Mouse (Mus musculus) stomach, postnatal 0 days (tissue): Measurements from ENCODE around the gene Lpo. TPM values are rescaled to one million over a fixed set of nuclear protein-coding genes. Genes with fewer than 3 reads are reported as not detected.

Experiments used
- ATAC-seq: fragments of 200-750 bp; cut with Nextera tagmentation; 2 replicates; pipeline ENCODE4 v1.8.0; 2017; ENCODE audit not compliant: low FRiP score, low TSS enrichment
- DNase-seq: peaks from one replicate; pipeline ENCODE4 v3.0.0-alpha.2; 2016; ENCODE audit warnings: low spot score
- H3K27ac ChIP-seq: fragments of 300-500 bp; sonication (generic); replicated peaks from 2 replicates; pipeline ENCODE4 v1.5.1; 2014; ENCODE audit warnings: mild to moderate bottlenecking, control low read depth
- H3K27me3 ChIP-seq: fragments of 300-500 bp; sonication (generic); 2 replicates; pipeline ENCODE4 v1.6.1; 2014; ENCODE audit warnings: low read length; ENCODE audit not compliant: control insufficient read depth, insufficient read depth
- H3K36me3 ChIP-seq: fragments of 300-500 bp; sonication (generic); 2 replicates; pipeline ENCODE4 v1.6.1; 2014; ENCODE audit warnings: low read length, mixed read lengths; ENCODE audit not compliant: control insufficient read depth, insufficient read depth
- H3K4me1 ChIP-seq: fragments of 300-500 bp; sonication (generic); replicated peaks from 2 replicates; pipeline ENCODE4 v1.6.1; 2014; ENCODE audit warnings: antibody characterized with exemption; ENCODE audit not compliant: control insufficient read depth, insufficient read depth
- H3K4me2 ChIP-seq: fragments of 300-500 bp; sonication (generic); replicated peaks from 2 replicates; pipeline ENCODE4 v1.6.1; 2014; ENCODE audit warnings: low read depth, mild to moderate bottlenecking, control low read depth, moderate library complexity
- H3K4me3 ChIP-seq: fragments of 300-500 bp; sonication (generic); 2 replicates; pipeline ENCODE4 v1.5.1; 2014; ENCODE audit warnings: low read depth, low read length, control low read depth
- H3K9ac ChIP-seq: fragments of 300-500 bp; sonication (generic); 2 replicates; pipeline ENCODE4 v1.6.1; 2014; ENCODE audit warnings: mild to moderate bottlenecking, low read length, control low read depth, mixed read lengths
- H3K9me3 ChIP-seq: fragments of 300-500 bp; sonication (generic); 2 replicates; pipeline ENCODE4 v1.6.1; 2016; ENCODE audit warnings: low read length; ENCODE audit not compliant: control insufficient read depth
- CTCF ChIP-seq: IDR thresholded peaks from 2 replicates; pipeline ENCODE4 v1.5.1; 2016; ENCODE audit warnings: antibody characterized with exemption, low read depth, mild to moderate bottlenecking, moderate library complexity
- EP300 ChIP-seq: optimal IDR thresholded peaks from 2 replicates; pipeline ENCODE3; 2016; ENCODE audit warnings: antibody characterized with exemption
- WGBS: fragments of 180-500 bp; shearing (Covaris S2); extraction: QIAGEN DNeasy Blood & Tissue Kit; methylation state at CpG from one replicate; pipeline ENCODE4 v1.1.7; 2014; 5-methylcytosine and 5-hydroxymethylcytosine counted together
- microRNA counts: library from miRNA; unstranded; fragments of <30 nt; microRNA quantifications from one replicate; lab custom pipeline; 2015
- microRNA-seq: library from miRNA; unstranded; fragments of <30 nt; microRNA quantifications from one replicate; pipeline ENCODE4, GENCODE M21; 2016
- polyA plus RNA-seq: library from polyadenylated mRNA; unstranded; fragments of >200 nt; fragmentation: Nextera tagmentation; extraction: Ambion mirVana; gene quantifications from 2 replicates; pipeline ENCODE4 v1.2.1, GENCODE M21; 2015

Gene Lpo
- polyA plus RNA-seq, 1 experiment from 2014 or later: 0.41 TPM

DNA sequence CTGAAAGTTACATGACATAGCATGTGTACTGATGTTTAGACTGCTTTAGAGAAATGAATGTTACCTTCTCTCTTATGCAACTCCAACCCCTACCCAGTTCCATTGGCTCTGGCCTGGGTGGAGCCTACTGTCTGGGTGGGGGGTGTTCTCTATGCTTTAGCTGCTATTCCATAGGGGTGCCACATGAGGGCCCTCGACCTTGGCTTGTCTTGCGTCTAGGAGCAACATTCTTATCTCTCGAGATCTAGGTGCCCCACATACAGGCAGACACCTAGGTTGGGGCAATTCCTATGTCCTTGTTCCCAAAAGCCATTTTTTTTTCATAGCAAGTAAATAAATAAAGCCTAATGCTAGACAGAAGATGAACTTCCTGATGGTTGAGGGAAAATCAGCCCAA is 68.5 kb downstream of the Lpo start:
- Histone ChIP-seq H3K36me3 (no peaks in the 10 kb centered on the region), H3K9ac (no peak overlapping the region), H3K27me3 (peaks cover 10% of the 10 kb centered on the region; the same call in 1 of the 2 replicates), H3K9me3 (no peaks in the 10 kb centered on the region), H3K27ac (no peak overlapping the region), H3K4me1 (peaks cover 2% of the 10 kb centered on the region; the same call in 1 of the 2 replicates), H3K4me2 (no peak overlapping the region), H3K4me3 (no peak overlapping the region)
- WGBS: 6% methylated on average over 3 of the region's 3 CpGs
- no peak for ATAC-seq
- TF ChIP-seq EP300: no peak
- peak; percentile 56 for TF ChIP-seq CTCF
- no peak for DNase-seq

DNA sequence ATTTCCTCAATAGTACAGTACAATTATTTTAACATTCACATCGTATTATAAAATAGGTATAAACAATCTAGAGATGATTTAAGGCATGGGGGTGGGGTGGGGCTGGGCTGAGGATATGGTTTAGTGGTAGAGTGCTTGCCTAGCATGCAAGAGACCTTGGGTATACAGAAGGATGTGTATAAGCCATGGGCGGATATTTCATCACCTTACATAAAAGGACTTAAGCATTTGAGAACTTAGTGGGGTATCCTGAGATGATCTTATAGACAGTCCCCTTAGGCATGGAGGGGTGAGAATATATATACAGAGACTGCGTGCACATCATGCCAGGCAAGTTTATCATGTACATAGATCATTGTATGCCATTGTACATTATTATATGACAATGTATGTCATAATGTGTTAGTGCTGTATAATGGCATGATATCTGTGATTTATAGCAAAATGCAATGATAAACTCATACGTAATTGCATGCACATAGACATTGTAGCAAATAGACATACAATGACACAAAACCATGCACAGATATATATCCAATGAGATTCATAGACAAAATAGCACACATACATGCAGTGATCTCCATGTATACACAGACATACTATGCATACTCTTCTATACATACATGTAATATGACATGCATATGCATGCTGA is 69.0 kb downstream of the Lpo start:
- H3K9ac ChIP-seq: no peak overlapping the region
- H3K4me2 ChIP-seq: no peak overlapping the region
- DNase-seq (no peak), ATAC-seq (no peak)
- TF ChIP-seq EP300: no peak
- TF ChIP-seq CTCF: no peak
- peaks cover 2% of the 10 kb centered on the region; the same call in 1 of the 2 replicates for H3K4me1 ChIP-seq
- H3K27ac ChIP-seq: no peak overlapping the region
- no peak overlapping the region for H3K4me3 ChIP-seq
- H3K9me3 ChIP-seq: no peaks in the 10 kb centered on the region
- WGBS: 74% methylated on average over 4 of the region's 4 CpGs
- H3K27me3 ChIP-seq: peaks cover 9% of the 10 kb centered on the region; the same call in 1 of the 2 replicates
- H3K36me3 ChIP-seq: no peaks in the 10 kb centered on the region

DNA sequence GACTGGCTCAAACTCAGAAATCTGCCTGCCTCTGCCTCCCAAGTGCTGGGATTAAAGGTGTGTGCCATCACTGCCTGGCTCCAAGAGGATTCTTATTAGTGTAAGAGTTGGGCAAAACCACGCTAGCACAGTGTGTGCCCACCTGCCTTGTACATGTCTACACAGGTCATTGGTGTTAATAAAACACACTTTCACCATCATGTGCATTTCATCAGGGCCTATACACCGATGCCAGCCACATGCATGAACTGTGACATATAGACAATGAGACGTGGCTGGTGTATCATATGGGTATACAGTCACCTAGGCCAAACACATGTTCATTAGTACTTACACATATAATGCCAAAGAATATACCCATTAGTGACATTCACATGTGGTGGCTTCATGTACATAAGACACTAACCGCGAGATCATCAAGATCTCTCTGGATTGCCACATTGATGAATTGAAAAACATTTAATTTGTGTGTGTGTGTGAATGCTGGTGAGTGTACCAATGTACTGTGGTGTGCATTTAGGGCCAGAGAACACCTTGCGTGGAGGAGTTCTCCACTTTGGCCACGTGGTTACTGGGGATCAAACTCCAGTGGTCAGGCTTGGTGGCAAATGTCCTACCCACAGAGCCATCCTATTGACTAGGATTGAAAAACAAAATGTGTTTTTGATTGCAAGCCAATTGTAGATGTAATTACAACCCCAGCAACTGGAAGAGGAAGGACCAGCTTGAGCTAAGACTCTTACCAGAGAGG is 69.8 kb downstream of the Lpo start:
- WGBS: 81% methylated on average over 7 of the region's 7 CpGs
- no peak for ATAC-seq
- no peak overlapping the region for H3K4me3 ChIP-seq
- no peak overlapping the region for H3K4me2 ChIP-seq
- H3K27ac ChIP-seq: no peak overlapping the region
- H3K36me3 ChIP-seq: no peaks in the 10 kb centered on the region
- TF ChIP-seq CTCF (no peak), EP300 (no peak)
- DNase-seq: no peak
- no peaks in the 10 kb centered on the region for H3K9me3 ChIP-seq
- no peaks in the 10 kb centered on the region for H3K4me1 ChIP-seq
- H3K27me3 ChIP-seq: peaks cover 9% of the 10 kb centered on the region; the same call in 1 of the 2 replicates
- no peak overlapping the region for H3K9ac ChIP-seq

DNA sequence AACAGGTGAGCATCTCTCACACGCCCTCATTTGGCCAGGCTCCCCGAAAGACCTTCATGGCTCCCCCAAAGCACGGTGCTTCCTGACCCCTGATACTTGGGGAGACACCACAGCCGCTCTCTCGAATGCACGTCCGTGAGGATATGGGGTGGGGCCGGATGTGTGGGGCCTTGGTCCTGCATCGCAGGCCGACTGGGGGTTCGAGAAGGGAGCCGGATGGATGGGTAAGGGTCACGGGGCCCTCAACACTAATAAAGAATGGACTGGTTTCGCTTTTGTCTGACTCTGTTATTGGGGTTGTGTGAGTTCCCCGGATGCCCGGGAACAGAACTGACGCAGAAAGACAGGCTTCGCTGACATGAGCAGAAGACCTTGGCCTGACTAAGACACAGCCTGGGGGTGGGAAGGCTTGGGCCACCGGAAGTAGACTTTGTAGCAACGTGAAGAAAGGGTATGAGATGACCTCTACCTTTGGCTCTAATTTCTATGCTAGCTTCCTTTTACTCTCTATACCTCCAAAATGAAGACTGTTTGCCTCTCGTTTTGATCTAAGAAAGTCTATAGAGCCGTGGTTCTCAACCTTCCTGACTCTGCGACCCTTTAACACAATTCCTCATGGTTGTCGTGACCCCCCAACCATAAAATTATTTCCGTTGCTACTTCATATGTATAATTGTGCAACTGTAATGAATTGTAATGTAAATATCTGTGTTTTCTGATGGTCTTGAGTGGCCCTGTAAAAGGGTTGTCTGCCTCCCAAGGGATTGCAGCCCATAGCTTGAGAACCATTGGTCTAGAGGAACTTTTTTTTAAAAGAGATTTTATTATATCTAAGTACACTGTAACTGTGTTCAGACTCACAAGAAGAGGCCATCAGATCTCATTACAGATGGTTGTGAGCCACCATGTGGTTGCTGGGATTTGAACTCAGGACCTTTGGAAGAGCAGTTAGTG is 70.8 kb downstream of the Lpo start:
- H3K27ac ChIP-seq: no peak overlapping the region
- WGBS: 83% methylated on average over 25 of the region's 25 CpGs
- no peak overlapping the region for H3K4me2 ChIP-seq
- H3K9ac ChIP-seq: no peak overlapping the region
- H3K27me3 ChIP-seq: peaks cover 3% of the 10 kb centered on the region; the same call in 1 of the 2 replicates
- ATAC-seq: 0 out of 2 replicates have a peak, but pooled peaks have one; percentile 11
- DNase-seq: no peak
- H3K9me3 ChIP-seq: no peaks in the 10 kb centered on the region
- H3K36me3 ChIP-seq: no peaks in the 10 kb centered on the region
- H3K4me3 ChIP-seq: no peak overlapping the region
- H3K4me1 ChIP-seq: no peaks in the 10 kb centered on the region
- no peak for TF ChIP-seq CTCF
- no peak for TF ChIP-seq EP300

MicroRNA genes within 50 kb of the gene (microRNA counts, 519-probe panel; counts per million panel counts)
- microRNA mmu-miR-142-3p (lab: Ali Mortazavi, UCI): 5,222 counts per million, percentile 58 among the panel's probes with 10 or more counts
- 3,553 counts per million, percentile 19 among the panel's probes with 10 or more counts for microRNA mmu-miR-142-5p (lab: Ali Mortazavi, UCI)

Small RNAs within 50 kb of the gene (microRNA-seq; reads per million reads assigned to microRNA genes)
- gene Mir142 (not detected), gene Mir142b (not detected)

Other genes starting within 250 kb of the Lpo start
- gene Mtmr4, start 236.1 kb downstream of the Lpo start, polyA plus RNA-seq: 9.4 and 11.5 TPM in 2 replicates
- gene Hsf5, start 211.1 kb downstream of the Lpo start, polyA plus RNA-seq: 0.12 TPM in 1 of 2 replicates, not detected in the other
- 6.6 and 7.4 TPM in 2 replicates for gene Rnf43, start 165.6 kb downstream of the Lpo start, polyA plus RNA-seq
- 119 and 121 TPM in 2 replicates for gene Supt4a, start 90.7 kb downstream of the Lpo start, polyA plus RNA-seq
- 0.56 and 0.70 TPM in 2 replicates for gene Tspoap1, start 67.7 kb downstream of the Lpo start, polyA plus RNA-seq
- 0.52 and 0.74 TPM in 2 replicates for gene Mpo, start 34.7 kb downstream of the Lpo start, polyA plus RNA-seq
- gene Mks1, start 24.9 kb upstream of the Lpo start, polyA plus RNA-seq: 4.3 and 4.5 TPM in 2 replicates
- 0.10 and 0.12 TPM in 2 replicates for gene Epx, start 47.2 kb upstream of the Lpo start, polyA plus RNA-seq
- 0.06 TPM in 1 of 2 replicates, not detected in the other for gene Olfr462, start 64.0 kb upstream of the Lpo start, polyA plus RNA-seq
- not detected in 2 replicates for gene Olfr463, start 69.1 kb upstream of the Lpo start, polyA plus RNA-seq
- gene Olfr464, start 92.7 kb upstream of the Lpo start, polyA plus RNA-seq: not detected in 2 replicates
- gene Dynll2, start 159.2 kb upstream of the Lpo start, polyA plus RNA-seq: 14.7 and 14.8 TPM in 2 replicates
- gene Srsf1, start 219.1 kb upstream of the Lpo start, polyA plus RNA-seq: 88.1 and 97.5 TPM in 2 replicates
- gene Vezf1, start 240.0 kb upstream of the Lpo start, polyA plus RNA-seq: 15.9 and 18.1 TPM in 2 replicates